Mouse (Mus musculus) kidney, postnatal 14 days (tissue): Measurements from ENCODE around the gene Diexf.

ENCODE experiments used
- DNase-seq: peaks from one replicate; pipeline ENCODE4 v3.0.0; 2022; ENCODE audit warnings: mixed read lengths

Gene Diexf

DNA sequence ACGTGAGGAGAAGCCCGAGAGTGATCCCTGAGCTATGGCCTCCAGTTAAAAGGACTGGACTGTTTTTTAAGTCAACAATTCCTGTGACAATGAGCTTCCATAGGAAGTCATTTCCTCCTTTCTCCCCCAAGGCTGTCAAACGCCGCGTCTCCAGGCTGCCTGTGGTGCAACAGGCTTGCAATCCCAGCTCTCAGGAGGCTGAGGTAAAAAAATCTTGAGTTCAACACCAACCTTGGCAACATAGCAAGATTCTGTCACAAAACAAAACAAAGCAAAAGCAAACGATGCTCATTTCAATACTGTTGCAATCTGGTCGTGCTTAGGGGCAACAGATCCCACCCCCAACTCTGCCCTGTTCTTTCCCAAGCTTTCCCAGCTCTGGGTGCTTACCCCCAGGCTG is 8.0 kb upstream of the Diexf start:
- no peak for DNase-seq

DNA sequence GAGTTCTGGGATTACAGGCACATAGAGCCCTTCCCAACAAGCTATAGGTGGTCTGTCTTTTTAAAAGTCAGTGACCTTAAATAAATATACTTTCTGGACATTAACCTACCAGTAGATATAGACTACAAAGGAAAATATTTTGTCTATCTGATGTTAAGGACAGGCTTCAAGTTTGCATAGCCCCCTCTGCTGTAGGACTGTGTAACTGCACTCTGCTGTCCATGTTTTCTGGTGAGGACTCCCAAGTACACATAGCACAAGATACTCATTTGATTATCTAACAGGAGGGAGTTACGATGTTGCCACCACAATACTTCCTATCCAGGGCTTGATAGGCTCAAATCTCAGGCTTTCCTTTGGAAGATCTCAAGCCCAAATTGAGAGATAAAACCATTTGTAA is 3.7 kb upstream of the Diexf start:
- DNase-seq: no peak

DNA sequence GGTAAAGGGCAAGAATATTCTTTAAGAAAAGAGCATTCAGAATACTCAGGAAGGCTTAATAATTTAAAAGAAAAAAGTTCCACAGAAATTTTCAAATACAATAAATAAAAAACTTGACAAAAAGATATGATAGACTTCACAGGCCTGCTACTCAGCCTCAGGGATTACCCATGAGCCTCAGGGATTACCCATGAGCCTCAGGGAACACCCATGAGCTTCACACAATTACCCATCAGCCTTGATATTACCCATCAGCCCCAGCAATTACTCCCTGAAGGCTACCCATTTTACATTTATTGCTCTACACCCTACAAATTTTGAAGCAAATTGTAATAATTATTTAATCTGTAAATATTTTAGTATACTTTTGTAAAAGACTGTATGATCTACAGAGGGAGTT is 2.3 kb upstream of the Diexf start:
- no peak for DNase-seq

DNA sequence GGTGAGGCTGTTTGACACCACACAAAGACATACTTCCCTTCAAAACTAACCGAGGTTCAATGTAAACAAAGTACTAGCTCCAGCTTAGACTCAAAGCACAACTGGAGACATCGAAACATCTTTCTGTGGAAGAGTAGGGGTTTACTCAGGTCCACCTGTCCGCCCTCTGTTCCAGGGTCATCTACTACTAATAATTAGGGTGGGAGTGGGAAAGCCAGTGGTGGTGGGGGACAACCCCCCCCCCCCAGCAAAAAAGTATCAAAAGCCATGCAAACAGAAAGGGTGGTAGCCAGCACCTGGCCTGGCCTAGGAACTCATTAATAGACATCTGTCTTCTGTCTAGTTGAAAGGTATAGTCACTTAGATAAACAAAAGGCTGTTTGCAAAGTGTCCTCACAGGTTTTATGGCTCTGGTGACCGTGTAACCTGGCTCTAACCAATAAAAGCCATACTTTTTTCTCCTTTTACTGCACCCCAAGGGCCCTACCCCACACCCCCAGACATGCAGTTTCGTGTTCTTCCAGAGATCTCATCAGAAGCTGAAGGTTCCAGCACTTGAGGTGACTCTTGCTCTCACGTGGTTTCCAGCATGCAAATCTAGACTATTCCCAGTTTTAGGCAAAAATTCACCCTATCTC is 1.4 kb upstream of the Diexf start:
- no peak for DNase-seq

DNA sequence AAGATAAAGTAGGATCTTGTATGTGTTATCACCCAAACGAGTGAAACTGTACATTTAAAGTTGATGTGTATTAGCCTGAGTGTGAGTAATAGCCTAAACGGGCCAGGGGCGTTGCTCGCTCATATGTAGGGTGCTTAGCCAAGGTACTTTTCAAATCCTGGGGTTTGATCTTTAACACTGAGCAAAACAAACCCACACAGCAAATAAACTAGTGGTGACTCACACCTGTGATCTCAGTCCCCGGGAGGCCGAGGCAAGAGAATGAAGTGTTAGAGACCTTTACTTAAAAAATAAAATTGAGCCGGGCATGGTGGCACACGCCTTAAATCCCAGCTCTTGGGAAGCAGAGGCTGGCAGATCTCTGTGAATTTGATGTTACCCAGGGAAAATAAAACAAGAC is 767 bp upstream of the Diexf start:
- DNase-seq: no peak

DNA sequence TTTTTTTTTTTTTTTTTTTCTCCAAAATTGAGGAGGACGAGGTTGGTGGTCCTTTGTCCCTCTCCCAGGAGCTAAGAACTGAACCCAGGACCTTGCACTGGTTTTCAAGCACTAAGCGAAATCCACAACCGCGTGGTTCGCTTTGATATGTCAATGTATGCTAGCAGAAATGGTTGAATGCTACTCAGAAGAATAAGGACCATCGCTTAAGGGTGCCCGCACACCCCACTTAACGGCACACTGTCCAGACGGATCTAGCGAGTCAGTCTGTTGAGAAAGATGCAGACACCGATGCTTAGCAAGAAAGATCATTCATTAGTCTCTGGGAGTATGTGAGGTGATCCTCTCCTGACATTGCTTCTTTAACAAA is 369 bp upstream of the Diexf start:
- DNase-seq: no peak

DNA sequence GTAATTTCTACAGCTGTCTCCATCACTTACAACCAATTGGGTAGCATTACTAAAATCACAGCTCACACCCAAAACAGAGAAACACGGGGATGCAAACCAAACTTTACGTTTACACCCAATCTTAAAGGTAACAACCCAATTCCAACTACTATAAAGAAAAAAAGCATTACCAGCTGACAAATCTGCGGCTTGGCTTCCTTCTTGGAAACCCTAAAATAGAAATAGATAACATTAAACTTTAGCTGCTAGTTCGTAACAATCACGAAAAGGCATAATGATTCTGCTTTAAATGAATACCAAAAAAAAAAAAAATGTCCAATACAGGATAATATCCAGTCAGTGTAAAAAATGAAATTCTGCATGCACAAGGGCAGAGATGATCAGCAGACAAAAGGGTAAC is 751 bp downstream of the Diexf start:
- DNase-seq: no peak

DNA sequence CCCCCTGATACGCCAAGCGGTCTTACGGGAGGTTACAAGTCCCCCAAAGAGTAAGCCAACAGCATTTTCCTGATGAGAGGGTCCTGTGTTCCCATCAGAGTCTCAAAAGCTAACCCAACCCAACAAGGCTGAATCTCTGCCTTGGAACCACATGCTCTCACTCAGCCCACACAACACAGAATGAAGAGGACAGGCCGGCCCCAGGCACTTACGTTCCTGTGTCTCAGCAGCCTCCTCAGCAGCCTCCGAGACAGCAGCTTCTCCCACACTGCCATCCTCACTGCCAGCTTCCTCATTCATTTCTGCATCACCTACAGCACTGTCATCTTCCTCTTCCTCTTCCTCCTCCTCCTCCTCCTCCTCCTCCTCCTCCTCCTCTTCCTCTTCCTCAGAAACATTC is 2.0 kb downstream of the Diexf start:
- no peak for DNase-seq

DNA sequence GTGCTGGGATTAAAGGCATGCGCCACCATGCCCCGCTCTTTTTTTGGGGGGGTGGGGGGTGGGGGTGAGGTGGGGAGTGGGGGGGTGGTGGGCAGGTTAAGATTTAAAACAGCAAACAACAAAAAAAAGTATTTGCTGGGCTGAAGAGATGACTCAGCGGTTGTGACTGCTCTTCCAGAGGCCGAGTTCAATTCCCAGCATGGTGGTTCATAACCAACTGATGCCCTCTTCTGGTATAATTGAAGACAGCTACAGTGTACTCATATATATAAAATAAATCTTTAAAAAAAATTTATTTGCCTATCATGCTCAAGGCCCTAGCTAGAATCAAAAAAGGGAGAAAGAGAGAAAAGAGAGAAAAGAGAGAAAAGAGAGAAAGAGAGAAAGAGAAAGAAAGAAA is 4.2 kb downstream of the Diexf start:
- DNase-seq: no peak

DNA sequence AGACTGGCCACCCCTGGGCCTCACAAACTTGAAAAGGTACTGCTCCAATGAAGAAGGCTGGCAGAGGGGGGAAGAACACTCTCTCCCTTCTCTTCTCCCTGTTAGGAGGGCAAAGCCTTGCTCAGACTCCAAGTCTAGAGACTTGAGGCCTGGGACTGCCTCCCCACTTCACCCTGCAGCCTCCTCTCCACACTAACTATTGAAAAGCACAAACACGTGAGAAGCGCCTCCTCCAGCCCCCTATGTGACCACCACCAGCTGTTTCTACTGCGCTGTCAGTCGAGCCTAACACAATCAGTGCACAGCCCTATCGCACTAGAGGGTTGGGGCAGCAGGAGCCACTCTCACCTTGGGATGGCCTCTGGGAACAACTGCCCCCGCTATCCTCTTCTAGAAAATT is 6.8 kb downstream of the Diexf start:
- DNase-seq: no peak

DNA sequence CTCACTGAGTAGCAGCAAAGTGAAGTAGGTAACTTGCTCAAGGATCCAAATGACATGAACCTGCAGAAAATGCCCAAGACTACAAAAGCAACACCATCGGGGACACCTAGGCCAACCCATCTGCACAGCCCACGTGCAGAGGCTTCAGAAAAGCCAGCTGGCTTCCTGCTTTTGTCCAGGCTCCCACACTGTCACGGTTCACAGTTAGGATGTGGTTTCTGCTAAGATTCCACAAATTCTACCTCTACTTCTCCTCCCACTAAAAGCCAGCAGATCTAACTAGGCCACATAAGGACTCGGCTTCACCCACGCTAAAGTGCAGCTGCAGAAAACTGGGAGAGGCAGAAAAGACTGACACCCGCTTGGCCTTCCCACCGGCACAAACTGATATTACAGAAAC is 7.3 kb downstream of the Diexf start:
- DNase-seq: no peak

DNA sequence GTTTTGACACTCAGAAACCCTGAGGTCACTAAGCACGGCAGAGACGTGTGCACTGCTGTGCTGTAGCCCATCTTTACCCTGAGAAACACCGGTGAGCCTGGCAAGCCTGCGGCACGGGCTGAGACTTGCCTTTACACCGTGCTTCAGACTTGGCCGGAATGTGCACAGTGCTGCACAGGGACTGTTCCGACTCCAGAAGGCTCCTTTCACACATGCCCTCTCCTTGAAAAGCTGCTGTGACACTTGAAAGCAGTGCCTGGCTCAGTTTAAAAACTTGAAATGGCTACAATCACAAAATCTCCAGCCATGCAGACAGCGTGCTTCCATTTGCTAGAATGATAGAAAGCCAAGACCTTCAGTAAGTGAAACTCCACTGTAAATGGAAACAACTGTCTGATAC is 18.0 kb downstream of the Diexf start:
- DNase-seq: no peak

DNA sequence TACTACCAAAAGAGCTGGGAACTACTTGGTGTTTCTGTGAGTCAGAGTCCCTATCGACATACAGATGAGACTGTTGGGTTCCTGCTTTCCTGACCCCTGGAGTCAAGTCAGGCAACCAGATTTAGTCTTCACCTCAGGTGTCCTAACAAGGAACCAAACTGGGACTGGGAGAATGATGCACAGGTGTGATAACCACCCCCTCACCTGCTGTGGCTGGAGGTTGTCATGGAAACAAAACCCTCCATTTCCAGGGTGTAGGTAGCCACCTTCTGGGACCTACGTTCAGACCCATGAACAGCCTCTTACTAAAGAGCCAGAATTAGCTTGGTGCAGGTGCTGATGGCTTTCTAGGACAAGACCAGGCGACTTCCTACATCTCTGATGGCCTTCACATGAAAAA is 27.1 kb downstream of the Diexf start:
- no peak for DNase-seq

DNA sequence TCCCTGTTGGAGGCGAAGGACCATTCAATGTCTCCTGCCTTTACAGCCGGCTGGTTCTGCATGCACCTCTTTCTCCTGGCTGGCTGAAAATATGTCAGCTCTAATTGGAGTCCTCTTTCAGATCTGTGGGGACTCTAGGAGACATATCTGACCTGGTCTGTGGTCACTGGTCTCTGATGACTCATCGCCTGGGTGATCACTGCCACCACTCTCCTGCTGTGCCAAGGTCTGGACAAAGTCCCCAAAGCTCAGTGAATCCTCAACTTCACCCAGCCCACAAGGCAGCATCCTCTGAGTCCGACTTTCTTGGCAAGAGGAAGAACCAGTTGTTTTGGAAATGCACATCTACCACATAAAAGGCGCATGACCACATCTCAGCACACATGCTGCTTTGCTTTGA is 27.5 kb downstream of the Diexf start:
- DNase-seq: no peak

DNA sequence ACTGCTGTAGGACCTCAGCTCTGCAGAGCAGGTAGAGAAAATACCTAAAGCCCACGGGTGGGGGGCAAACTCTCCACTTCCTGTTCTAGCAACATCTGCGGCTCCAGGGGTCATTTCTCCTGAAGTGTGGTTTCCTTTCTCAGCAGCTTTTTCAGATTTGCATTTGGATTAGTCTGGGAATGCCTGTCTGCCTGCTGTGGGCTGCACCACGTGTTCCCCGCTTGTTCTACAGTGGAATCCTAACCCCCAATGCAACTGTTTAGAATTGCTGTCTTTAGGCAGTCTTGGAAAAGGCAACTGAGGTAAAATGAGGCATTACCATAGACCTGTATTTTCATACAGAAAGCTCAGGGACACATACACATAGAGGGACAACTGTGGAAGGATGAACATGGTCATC is 28.0 kb downstream of the Diexf start:
- DNase-seq: no peak

DNA sequence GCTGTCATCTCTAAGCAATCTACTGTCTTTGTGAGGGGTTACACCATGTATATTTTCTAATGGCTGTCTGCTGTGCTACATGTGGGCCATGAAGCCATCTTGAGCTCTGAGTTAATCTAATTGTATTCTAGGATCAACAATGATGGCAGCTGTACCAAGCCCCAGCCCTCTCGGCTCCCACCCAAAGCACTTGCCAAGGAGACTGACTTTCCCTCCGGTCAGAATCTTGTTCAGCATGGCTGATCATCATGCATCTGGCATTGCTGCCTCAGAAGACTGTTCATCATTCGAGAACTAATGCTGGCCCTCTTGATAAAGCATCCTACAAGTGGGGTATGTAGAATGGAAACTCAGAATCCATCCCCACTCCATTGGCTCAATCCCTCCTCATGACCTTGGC is 31.1 kb downstream of the Diexf start:
- no peak for DNase-seq

DNA sequence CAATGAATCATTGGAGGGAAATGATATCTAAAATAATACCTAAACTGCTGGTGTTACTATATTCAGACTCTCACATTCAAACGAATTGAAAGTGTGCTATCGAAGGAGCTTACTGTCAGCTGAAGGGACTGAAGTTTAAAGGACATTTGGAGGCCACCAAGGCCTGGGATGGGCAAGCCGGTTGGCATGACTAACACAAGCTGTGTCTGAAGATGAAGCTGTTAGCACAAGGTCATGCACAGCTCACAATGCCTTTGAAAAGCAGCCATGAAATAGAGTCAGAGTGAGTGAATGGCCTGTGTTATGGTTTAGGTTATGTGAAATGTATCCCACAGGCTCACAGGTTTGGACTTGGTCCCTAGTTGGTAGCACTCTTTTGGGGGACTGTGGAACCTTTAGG is 36.5 kb downstream of the Diexf start:
- no peak for DNase-seq

DNA sequence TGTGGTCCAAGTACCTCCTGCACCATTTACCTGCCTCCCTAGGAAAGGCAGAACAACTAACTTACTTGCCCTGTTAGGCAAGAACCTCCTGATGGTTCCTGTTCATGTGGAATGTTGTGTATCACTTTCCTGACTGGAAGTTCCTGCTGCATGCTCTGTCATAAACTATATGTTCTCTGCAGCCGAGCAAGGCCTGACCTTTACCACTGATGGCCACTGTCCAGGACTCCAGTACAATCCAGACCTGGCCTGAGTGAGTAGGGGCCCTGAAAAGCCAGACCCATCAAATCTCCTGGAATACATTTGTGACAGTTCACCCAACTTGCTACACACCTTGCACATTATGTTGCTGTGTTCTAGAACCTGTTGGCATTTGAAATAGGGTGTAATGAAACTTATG is 37.3 kb downstream of the Diexf start:
- DNase-seq: no peak

DNA sequence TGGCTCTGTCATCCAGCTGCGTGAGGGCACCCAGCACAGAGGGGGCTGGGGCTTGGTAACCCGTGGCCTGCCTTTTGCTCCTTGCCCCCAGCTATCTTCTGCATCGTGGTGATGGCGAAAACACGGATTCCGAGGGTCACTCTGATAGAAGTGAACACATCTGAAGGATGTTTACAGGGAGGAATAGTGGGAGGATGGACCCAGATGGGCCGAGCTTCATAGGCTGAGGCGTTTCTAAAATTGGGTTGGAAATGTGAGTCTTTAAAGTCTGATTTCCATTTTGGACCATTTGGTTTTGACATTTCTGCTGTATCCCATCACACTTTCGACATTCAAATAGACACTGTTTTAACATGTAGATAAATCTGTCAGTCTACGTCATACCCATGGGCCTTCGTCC is 39.2 kb downstream of the Diexf start:
- no peak for DNase-seq

DNA sequence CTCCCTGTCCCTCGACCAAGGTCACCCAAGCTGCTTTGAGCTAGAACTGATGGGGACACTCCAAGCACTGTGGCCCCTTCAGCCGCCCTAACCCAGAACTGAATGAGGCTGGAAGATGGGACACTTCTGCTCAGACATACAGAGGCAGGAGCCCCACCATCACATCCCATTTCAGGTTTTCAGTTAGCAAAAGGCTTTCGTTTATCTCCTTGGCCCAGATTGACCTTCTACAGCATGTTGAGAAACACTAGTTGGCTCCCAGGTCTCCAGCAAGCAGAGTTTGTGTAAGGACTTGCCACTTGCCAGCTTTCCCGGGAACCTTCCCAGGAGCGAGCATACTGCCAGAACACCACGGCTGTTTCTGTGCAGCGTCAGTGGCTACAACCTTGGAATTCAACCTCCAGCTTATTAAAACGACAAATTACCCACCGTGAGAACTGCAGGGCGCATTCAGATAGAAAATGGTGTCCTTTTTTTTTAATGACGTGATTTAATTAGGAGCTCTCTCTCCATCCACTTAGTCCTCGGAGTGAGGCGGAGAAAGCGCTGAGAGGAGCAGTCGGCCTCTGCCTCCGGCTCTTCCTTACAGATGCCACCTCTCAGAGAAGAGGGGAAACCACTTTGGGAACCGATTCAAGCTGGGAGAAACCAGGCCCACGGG is 39.7 kb downstream of the Diexf start:
- DNase-seq: no peak

DNA sequence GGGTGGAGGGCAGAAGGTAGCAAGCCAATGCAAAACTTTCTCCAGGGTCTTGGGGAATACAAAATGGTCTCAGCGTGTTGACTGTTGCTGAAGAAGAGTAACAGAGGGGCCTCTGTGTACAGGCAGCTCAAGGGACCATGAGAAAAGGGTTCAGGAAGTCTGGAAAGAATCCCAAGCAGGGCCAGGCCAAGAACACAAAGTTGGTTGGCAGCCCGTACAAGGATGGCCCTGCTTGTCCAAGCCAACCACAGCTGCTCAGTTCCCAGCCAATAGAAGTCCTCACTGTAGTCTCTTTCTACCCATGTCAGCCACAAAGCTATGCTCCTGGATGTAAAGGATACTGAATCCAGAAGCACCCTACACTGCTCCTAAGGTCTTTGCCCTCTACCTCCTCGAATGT is 40.4 kb downstream of the Diexf start:
- DNase-seq: no peak

DNA sequence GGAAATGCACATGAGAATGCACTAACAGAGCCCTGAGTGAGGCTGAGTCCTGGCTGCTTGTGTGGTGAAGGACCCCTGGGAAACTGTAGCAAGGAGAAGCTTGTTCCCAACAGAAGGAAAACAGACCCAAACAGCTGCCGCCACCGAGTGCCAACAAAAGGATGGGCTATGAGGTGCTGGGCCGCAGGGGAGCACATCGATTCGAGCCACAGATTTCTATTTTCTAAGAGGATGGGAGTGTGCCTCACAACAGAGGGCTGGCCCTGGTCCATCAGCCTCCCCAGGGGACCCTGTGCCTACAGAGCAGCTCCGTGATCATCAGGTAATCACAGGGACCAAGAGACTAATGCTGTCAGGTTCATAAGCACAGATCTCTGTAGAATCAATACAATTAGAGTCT is 40.9 kb downstream of the Diexf start:
- no peak for DNase-seq

DNA sequence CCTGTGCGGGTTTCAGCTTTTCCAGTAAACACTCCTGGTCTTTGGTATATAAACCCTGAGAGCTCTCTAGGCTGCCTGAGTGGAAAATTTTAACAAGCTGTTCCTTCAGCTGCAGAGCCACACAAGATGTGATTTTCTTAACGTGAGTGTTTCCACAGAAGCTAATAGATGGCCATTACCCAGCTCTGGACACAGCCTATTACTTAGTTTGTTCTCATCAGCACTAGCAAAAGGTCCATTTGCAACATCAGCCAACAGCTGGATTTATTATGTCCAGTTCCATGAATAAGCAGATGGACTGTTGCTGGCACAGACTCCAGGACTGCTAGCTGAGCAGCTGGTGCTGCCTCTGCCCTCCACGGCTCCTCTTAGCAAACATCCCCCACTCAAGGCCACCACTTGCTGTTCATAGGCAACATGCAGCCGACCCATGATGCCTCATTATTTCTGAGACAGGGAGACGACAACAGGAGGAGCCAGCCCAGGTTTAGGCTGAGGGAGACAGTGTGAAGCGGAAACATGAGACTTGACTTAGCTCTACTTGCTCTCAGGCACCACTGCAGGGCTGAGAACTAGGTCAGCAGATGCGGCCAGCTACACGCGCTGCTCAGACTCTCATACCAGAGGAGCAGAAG is 43.1 kb downstream of the Diexf start:
- DNase-seq: peak; percentile 20

DNA sequence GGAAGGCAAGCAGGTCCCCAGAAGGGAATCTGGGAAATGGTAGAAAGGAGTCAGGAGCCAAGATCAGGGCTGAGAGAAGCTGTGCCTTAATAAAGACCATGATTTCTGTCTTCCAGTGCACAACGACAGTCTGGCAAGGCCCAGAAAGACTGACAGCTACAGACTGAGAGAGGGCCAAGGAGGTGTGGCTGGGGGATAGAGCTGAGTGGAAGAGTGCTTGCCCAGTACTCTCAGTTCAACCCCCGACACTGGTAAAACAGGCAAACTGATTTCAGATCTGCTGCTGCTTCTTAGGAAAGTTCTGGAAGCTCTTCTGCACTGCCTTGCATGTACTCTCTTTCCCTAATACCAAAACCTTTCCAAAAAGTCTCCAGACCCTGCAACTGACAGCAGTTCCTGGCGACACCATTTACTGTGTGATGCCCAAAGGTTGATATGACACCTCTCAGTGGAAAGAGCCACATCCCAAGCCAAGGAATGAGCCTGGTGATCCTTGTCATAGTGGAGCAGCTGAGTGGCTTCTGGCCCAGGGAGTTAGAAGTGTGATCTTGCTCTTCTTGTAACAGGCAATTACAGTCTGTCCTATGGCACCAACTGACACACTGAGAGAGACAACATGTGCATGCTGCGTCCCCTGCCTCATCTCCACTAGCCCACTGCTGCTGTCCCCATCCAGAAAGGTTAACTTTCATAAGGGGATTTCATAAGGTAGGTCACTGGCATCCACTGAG is 43.8 kb downstream of the Diexf start:
- DNase-seq: no peak
